In genomic region chr3:55213785-55214184, GRCm38 (mm10) we compare ENCODE assay signal across 16 mouse cellular contexts. TPM values are rescaled to one million over a fixed set of nuclear protein-coding genes. Genes with fewer than 3 reads are reported as not detected.
DNase-seq lines count a peak whose midpoint lies in the region; ATAC-seq and TF ChIP-seq lines count a peak whose summit lies in the region.
"Had no signal": no experiment of that assay in that cellular context is flagged by ENCODE, and none has a peak within 500 bp of the region (broad histone marks: within the 10 kb centered on the region; RNA-seq: fewer than 3 reads in every experiment).

No protein-coding gene starts in this region.

- TF ChIP-seq EP300 in lung, postnatal 0 days (IDR thresholded peaks at IDR 0.05): no peak

- no peak overlapping the region for H3K9ac ChIP-seq in heart, embryonic 15.5 days
- H3K9ac ChIP-seq in heart, embryonic 11.5 days (ENCODE audit: low read depth, low read length): no peak overlapping the region
- no peak overlapping the region for H3K9ac ChIP-seq in midbrain, embryonic 13.5 days (replicated peaks)
- no peak overlapping the region for H3K9ac ChIP-seq in embryonic facial prominence, embryonic 12.5 days
- H3K9ac ChIP-seq in lung, postnatal 0 days (replicated peaks; ENCODE audit: low read depth): no peak overlapping the region
- H3K9ac ChIP-seq: midbrain, embryonic 12.5 days; neural tube, embryonic 12.5 days had no signal

- TF ChIP-seq CTCF in lung, postnatal 0 days (IDR thresholded peaks at IDR 0.05): no peak

- no peaks in the 10 kb centered on the region for H3K36me3 ChIP-seq in heart, embryonic 15.5 days
- no peaks in the 10 kb centered on the region for H3K36me3 ChIP-seq in heart, embryonic 11.5 days (ENCODE audit: control insufficient read depth, insufficient read depth, low read length)
- no peaks in the 10 kb centered on the region for H3K36me3 ChIP-seq in midbrain, embryonic 13.5 days
- no peaks in the 10 kb centered on the region for H3K36me3 ChIP-seq in midbrain, embryonic 10.5 days
- H3K36me3 ChIP-seq in embryonic facial prominence, embryonic 12.5 days: no peaks in the 10 kb centered on the region
- no peaks in the 10 kb centered on the region for H3K36me3 ChIP-seq in myocyte (ENCODE audit: control insufficient read depth, insufficient read depth)
- H3K36me3 ChIP-seq in lung, postnatal 0 days (ENCODE audit: insufficient read depth, low read length): no peaks in the 10 kb centered on the region
- H3K36me3 ChIP-seq: midbrain, embryonic 12.5 days; neural tube, embryonic 12.5 days had no signal

- no peaks in the 10 kb centered on the region for H3K79me2 ChIP-seq in myocyte (ENCODE audit: control insufficient read depth, insufficient read depth)

- H3K4me1 ChIP-seq in heart, embryonic 15.5 days (replicated peaks): no peaks in the 10 kb centered on the region; the same call in 1 of the 2 replicates
- no peaks in the 10 kb centered on the region for H3K4me1 ChIP-seq in heart, embryonic 11.5 days (ENCODE audit: control insufficient read depth, insufficient read depth, low read length)
- H3K4me1 ChIP-seq in midbrain, embryonic 13.5 days (replicated peaks): peaks cover 13% of the 10 kb centered on the region
- peaks cover 19% of the 10 kb centered on the region for H3K4me1 ChIP-seq in midbrain, embryonic 10.5 days
- H3K4me1 ChIP-seq in embryonic facial prominence, embryonic 12.5 days: peaks cover 7% of the 10 kb centered on the region; the same call in 1 of the 2 replicates
- H3K4me1 ChIP-seq in lung, postnatal 0 days (ENCODE audit: insufficient read depth, low read depth, low read length): no peaks in the 10 kb centered on the region
- H3K4me1 ChIP-seq: neural tube, embryonic 12.5 days had no signal

- no peak overlapping the region for H3K4me3 ChIP-seq in heart, embryonic 15.5 days
- no peak overlapping the region for H3K4me3 ChIP-seq in heart, embryonic 11.5 days (ENCODE audit: low read depth, low read length)
- no peak overlapping the region for H3K4me3 ChIP-seq in midbrain, embryonic 13.5 days (replicated peaks)
- H3K4me3 ChIP-seq in midbrain, embryonic 10.5 days: no peak overlapping the region
- H3K4me3 ChIP-seq in embryonic facial prominence, embryonic 12.5 days: no peak overlapping the region
- no peak overlapping the region for H3K4me3 ChIP-seq in myocyte
- no peak overlapping the region for H3K4me3 ChIP-seq in lung, postnatal 0 days (ENCODE audit: low read depth, low read length)
- H3K4me3 ChIP-seq: midbrain, embryonic 12.5 days; neural tube, embryonic 12.5 days had no signal

- H3K27ac ChIP-seq in heart, embryonic 15.5 days: peak overlapping the region; percentile 13; the same call in 1 of the 2 replicates
- no peak overlapping the region for H3K27ac ChIP-seq in heart, embryonic 11.5 days (ENCODE audit: low read depth, low read length)
- 0 out of 2 replicates have a peak overlapping the region, but pooled peaks have one; percentile 11 for H3K27ac ChIP-seq in midbrain, embryonic 13.5 days
- H3K27ac ChIP-seq in midbrain, embryonic 10.5 days (replicated peaks): no peak overlapping the region
- peak overlapping the region; percentile 74 for H3K27ac ChIP-seq in embryonic facial prominence, embryonic 12.5 days
- no peak overlapping the region for H3K27ac ChIP-seq in lung, postnatal 0 days (ENCODE audit: low read length)
- H3K27ac ChIP-seq: midbrain, embryonic 12.5 days; neural tube, embryonic 12.5 days had no signal

- no peak for DNase-seq in midbrain, embryonic 10.5 days (ENCODE audit: low spot score)
- DNase-seq in lung, postnatal 0 days (ENCODE audit: low spot score): no peak
- DNase-seq: adrenal gland, postnatal 10 days; cerebellum, postnatal 36 days; kidney, postnatal 4 days; lung, postnatal 14 days; right cerebral cortex, adult 18-20 months had no signal

- WGBS in heart, embryonic 15.5 days: 42% methylated on average over 4 of the region's 4 CpGs
- WGBS in heart, embryonic 11.5 days (ENCODE audit: insufficient replicate concordance): 40% methylated on average over 4 of the region's 4 CpGs
- WGBS in midbrain, embryonic 13.5 days: 54% methylated on average over 4 of the region's 4 CpGs
- 64% methylated on average over 4 of the region's 4 CpGs for WGBS in midbrain, embryonic 10.5 days
- WGBS in embryonic facial prominence, embryonic 12.5 days: 35% methylated on average over 4 of the region's 4 CpGs
- WGBS in lung, postnatal 0 days: 39% methylated on average over 4 of the region's 4 CpGs

- H3K9me3 ChIP-seq in heart, embryonic 15.5 days (replicated peaks): no peaks in the 10 kb centered on the region
- no peaks in the 10 kb centered on the region for H3K9me3 ChIP-seq in heart, embryonic 11.5 days (replicated peaks; ENCODE audit: control insufficient read depth, low read length)
- H3K9me3 ChIP-seq in midbrain, embryonic 13.5 days: no peaks in the 10 kb centered on the region
- no peaks in the 10 kb centered on the region for H3K9me3 ChIP-seq in midbrain, embryonic 10.5 days (replicated peaks)
- no peaks in the 10 kb centered on the region for H3K9me3 ChIP-seq in embryonic facial prominence, embryonic 12.5 days
- H3K9me3 ChIP-seq in lung, postnatal 0 days (ENCODE audit: low read length): no peaks in the 10 kb centered on the region
- H3K9me3 ChIP-seq: midbrain, embryonic 12.5 days; neural tube, embryonic 12.5 days had no signal

- no peaks in the 10 kb centered on the region for H3K27me3 ChIP-seq in heart, embryonic 15.5 days
- no peaks in the 10 kb centered on the region for H3K27me3 ChIP-seq in heart, embryonic 11.5 days (ENCODE audit: control insufficient read depth, insufficient read depth, low read length)
- H3K27me3 ChIP-seq in midbrain, embryonic 13.5 days: no peaks in the 10 kb centered on the region
- no peaks in the 10 kb centered on the region for H3K27me3 ChIP-seq in midbrain, embryonic 10.5 days (ENCODE audit: low read depth, poor library complexity, severe bottlenecking)
- H3K27me3 ChIP-seq in embryonic facial prominence, embryonic 12.5 days: no peaks in the 10 kb centered on the region
- H3K27me3 ChIP-seq in myocyte (ENCODE audit: control insufficient read depth, insufficient read depth, insufficient read length): no peaks in the 10 kb centered on the region
- H3K27me3 ChIP-seq in lung, postnatal 0 days (replicated peaks; ENCODE audit: insufficient read depth, low read length): no peaks in the 10 kb centered on the region
- H3K27me3 ChIP-seq: midbrain, embryonic 12.5 days; neural tube, embryonic 12.5 days had no signal

- no peak overlapping the region for H3ac ChIP-seq in myocyte (ENCODE audit: control insufficient read depth, insufficient read length)

- no peak for TF ChIP-seq POLR2A in myocyte (IDR thresholded peaks at IDR 0.05; ENCODE audit: insufficient read length, low read depth)

- no peak overlapping the region for H3K4me2 ChIP-seq in heart, embryonic 15.5 days
- no peak overlapping the region for H3K4me2 ChIP-seq in heart, embryonic 11.5 days
- no peak overlapping the region for H3K4me2 ChIP-seq in midbrain, embryonic 13.5 days (replicated peaks)
- H3K4me2 ChIP-seq in embryonic facial prominence, embryonic 12.5 days (replicated peaks): no peak overlapping the region
- H3K4me2 ChIP-seq in myocyte (ENCODE audit: low read depth): peak overlapping the region; percentile 73
- no peak overlapping the region for H3K4me2 ChIP-seq in lung, postnatal 0 days (replicated peaks; ENCODE audit: low read depth, low read length)
- H3K4me2 ChIP-seq: liver, embryonic 11.5 days; midbrain, embryonic 12.5 days; neural tube, embryonic 12.5 days had no signal

- no peak for ATAC-seq in heart, embryonic 15.5 days (replicated peaks; ENCODE audit: insufficient number of reproducible peaks, insufficient read depth, low FRiP score, low read depth)
- ATAC-seq in heart, embryonic 11.5 days (replicated peaks; ENCODE audit: insufficient number of reproducible peaks, low FRiP score, low TSS enrichment): no peak
- no peak for ATAC-seq in midbrain, embryonic 13.5 days
- no peak for ATAC-seq in embryonic facial prominence, embryonic 12.5 days (ENCODE audit: insufficient number of reproducible peaks, insufficient read depth, low FRiP score, low TSS enrichment)
- ATAC-seq in lung, postnatal 0 days: no peak
- ATAC-seq: inflammation-experienced regulatory T-cells, adult 6 months had no signal

TF ChIP-seq in myocyte, 11 proteins besides CTCF, POLR2A, EP300 and RAD21:
- TF ChIP-seq POLR2AphosphoS2 (IDR thresholded peaks at IDR 0.05; ENCODE audit: insufficient read length, low read depth): no peak

RNA-seq across cellular contexts. Expression of gene Dclk1, which starts 28.4 kb away (rescaled TPM):
- polyA plus RNA-seq in heart, embryonic 15.5 days (2015; fragmentation: Nextera tagmentation; extraction: Ambion mirVana): 11.9 and 13.4 TPM in 2 replicates
- polyA plus RNA-seq in heart, embryonic 11.5 days (2014; fragmentation: Nextera tagmentation; extraction: Ambion mirVana): 4.7 and 5.5 TPM in 2 replicates
- polyA plus RNA-seq in midbrain, embryonic 13.5 days (2015; fragmentation: Nextera tagmentation; extraction: Ambion mirVana): 238 and 242 TPM in 2 replicates
- 42.2 and 72.4 TPM in 2 replicates for polyA plus RNA-seq in midbrain, embryonic 10.5 days (2016; fragmentation: Nextera tagmentation; extraction: Ambion mirVana)
- polyA plus RNA-seq in embryonic facial prominence, embryonic 12.5 days (2016; fragmentation: Nextera tagmentation; extraction: Ambion mirVana): 68.6 and 69.7 TPM in 2 replicates
- polyA plus RNA-seq in myocyte (2012; fragmentation: generic; extraction: Trizol): 70.4 TPM
- 3.1 and 4.0 TPM in 2 replicates for polyA plus RNA-seq in lung, postnatal 0 days (2015; fragmentation: Nextera tagmentation; extraction: Ambion mirVana)

RNA-seq across cellular contexts. Expression of gene Sohlh2, which starts 32.0 kb away (rescaled TPM):
- polyA plus RNA-seq in heart, embryonic 15.5 days (2015; fragmentation: Nextera tagmentation; extraction: Ambion mirVana): 0.09 TPM in 1 of 2 replicates, not detected in the other
- polyA plus RNA-seq in heart, embryonic 11.5 days (2014; fragmentation: Nextera tagmentation; extraction: Ambion mirVana): not detected in 2 replicates
- polyA plus RNA-seq in midbrain, embryonic 13.5 days (2015; fragmentation: Nextera tagmentation; extraction: Ambion mirVana): not detected in 2 replicates
- 0.05 TPM in 1 of 2 replicates, not detected in the other for polyA plus RNA-seq in midbrain, embryonic 10.5 days (2016; fragmentation: Nextera tagmentation; extraction: Ambion mirVana)
- polyA plus RNA-seq in embryonic facial prominence, embryonic 12.5 days (2016; fragmentation: Nextera tagmentation; extraction: Ambion mirVana): not detected in 2 replicates
- 3.1 TPM for polyA plus RNA-seq in myocyte (2012; fragmentation: generic; extraction: Trizol)
- not detected in 2 replicates for polyA plus RNA-seq in lung, postnatal 0 days (2015; fragmentation: Nextera tagmentation; extraction: Ambion mirVana)
- polyA plus RNA-seq: inflammation-experienced regulatory T-cells, adult 6 months; liver, embryonic 11.5 days; midbrain, embryonic 12.5 days; neural tube, embryonic 12.5 days had no signal

Comparison
In these comparisons a context has a peak if more than half of its experiments do, and no peak if none do; other contexts are left out.
1. H3K27ac ChIP-seq: peak in heart, embryonic 15.5 days (single experiment), midbrain, embryonic 13.5 days (single experiment) and embryonic facial prominence, embryonic 12.5 days (single experiment); none in heart, embryonic 11.5 days (single experiment), midbrain, embryonic 10.5 days (single experiment) and lung, postnatal 0 days (single experiment).